Mouse (Mus musculus) embryonic facial prominence, embryonic 11.5 days (tissue): ENCODE data around the gene Rab13. TPM values are rescaled to one million over a fixed set of nuclear protein-coding genes. Genes with fewer than 3 reads are reported as not detected.
A peak's percentile ranks its signal among the peaks of the same experiment; 100 is the strongest.

ENCODE experiments used
- ATAC-seq: fragments of 200-750 bp; cut with Nextera tagmentation; replicated peaks from 2 replicates; pipeline ENCODE4 v1.8.0; 2017; ENCODE audit warnings: low read depth; ENCODE audit not compliant: insufficient number of reproducible peaks, low FRiP score, low TSS enrichment
- DNase-seq: peaks from one replicate; pipeline ENCODE4 v3.0.0-alpha.2; 2015; ENCODE audit warnings: low spot score
- H3K27ac ChIP-seq: fragments of 300-500 bp; sonication (generic); replicated peaks from 2 replicates; pipeline ENCODE4 v1.5.1; 2014; ENCODE audit warnings: mild to moderate bottlenecking, low read depth, low read length, control low read depth
- H3K27me3 ChIP-seq: fragments of 300-500 bp; sonication (generic); 2 replicates; pipeline ENCODE4 v1.6.1; 2014; ENCODE audit warnings: mild to moderate bottlenecking, low read length, moderate library complexity, mixed read lengths; ENCODE audit not compliant: control insufficient read depth, insufficient read depth
- H3K36me3 ChIP-seq: fragments of 300-500 bp; sonication (generic); replicated peaks from 2 replicates; pipeline ENCODE4 v1.6.1; 2014; ENCODE audit warnings: low read depth, mild to moderate bottlenecking, low read length, moderate library complexity, mixed read lengths; ENCODE audit not compliant: control insufficient read depth, insufficient read depth
- H3K4me1 ChIP-seq: fragments of 300-500 bp; sonication (generic); 2 replicates; pipeline ENCODE4 v1.6.1; 2014; ENCODE audit warnings: low read length, mixed read lengths; ENCODE audit not compliant: control insufficient read depth, insufficient read depth
- H3K4me2 ChIP-seq: fragments of 300-500 bp; sonication (generic); 2 replicates; pipeline ENCODE4 v1.6.1; 2014; ENCODE audit warnings: low read depth, mild to moderate bottlenecking, control low read depth, low read length, moderate library complexity
- H3K4me3 ChIP-seq: fragments of 300-500 bp; sonication (generic); 2 replicates; pipeline ENCODE4 v1.5.1; 2014; ENCODE audit warnings: low read depth, low read length, control low read depth
- H3K9ac ChIP-seq: fragments of 300-500 bp; sonication (generic); replicated peaks from 2 replicates; pipeline ENCODE4 v1.6.1; 2014; ENCODE audit warnings: mild to moderate bottlenecking, control low read depth, low read length
- H3K9me3 ChIP-seq: fragments of 300-500 bp; sonication (generic); replicated peaks from 2 replicates; pipeline ENCODE4 v1.6.1; 2016; ENCODE audit warnings: mild to moderate bottlenecking, low read length, inconsistent platforms, mixed read lengths; ENCODE audit not compliant: control insufficient read depth
- WGBS: fragments of 180-500 bp; shearing (Covaris S2); extraction: QIAGEN DNeasy Blood & Tissue Kit; methylation state at CpG from one replicate; pipeline ENCODE4 v1.1.7; 2014; 5-methylcytosine and 5-hydroxymethylcytosine counted together
- polyA plus RNA-seq: library from polyadenylated mRNA; unstranded; fragments of >200 nt; fragmentation: Nextera tagmentation; extraction: Ambion mirVana; gene quantifications from 2 replicates; pipeline ENCODE4 v1.2.1, GENCODE M21; 2014

Gene Rab13
- polyA plus RNA-seq, 1 experiment from 2014 or later, result 14.7 TPM

DNA sequence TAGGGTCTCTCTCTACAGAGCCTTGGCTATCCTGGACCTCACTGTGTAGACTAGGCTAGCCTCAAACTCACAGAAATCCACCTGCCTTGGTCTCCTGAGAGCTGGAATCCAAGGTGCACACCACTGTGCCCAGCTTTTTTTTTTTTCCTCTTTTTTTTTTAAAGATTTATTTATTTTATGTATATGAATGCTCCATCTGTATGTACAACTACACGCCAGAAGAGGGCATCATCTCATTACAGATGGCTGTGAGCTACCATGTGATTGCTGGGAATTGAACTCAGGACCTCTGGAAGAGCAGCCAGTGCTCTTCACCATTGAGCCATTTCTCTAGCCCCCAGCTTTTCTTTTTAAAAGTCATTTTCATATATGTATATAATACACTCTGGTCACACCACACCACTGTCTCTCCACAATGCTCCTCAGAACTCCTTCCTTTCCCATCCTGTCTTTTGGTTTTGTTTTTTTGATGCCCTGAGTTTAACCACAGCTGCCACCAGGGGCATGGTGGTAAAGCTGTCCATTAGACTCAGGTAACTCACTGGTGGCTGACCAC lies 2.4 kb downstream of the Rab13 start:
- ATAC-seq (no peak), DNase-seq (no peak)
- Histone ChIP-seq H3K4me3 (no peak overlapping the region), H3K4me2 (no peak overlapping the region), H3K27ac (no peak overlapping the region), H3K27me3 (no peaks in the 10 kb centered on the region), H3K9ac (no peak overlapping the region), H3K9me3 (no peaks in the 10 kb centered on the region), H3K36me3 (peaks cover 7% of the 10 kb centered on the region), H3K4me1 (no peaks in the 10 kb centered on the region)
- WGBS, result 32% methylated on average over 1 of the region's 1 CpGs

DNA sequence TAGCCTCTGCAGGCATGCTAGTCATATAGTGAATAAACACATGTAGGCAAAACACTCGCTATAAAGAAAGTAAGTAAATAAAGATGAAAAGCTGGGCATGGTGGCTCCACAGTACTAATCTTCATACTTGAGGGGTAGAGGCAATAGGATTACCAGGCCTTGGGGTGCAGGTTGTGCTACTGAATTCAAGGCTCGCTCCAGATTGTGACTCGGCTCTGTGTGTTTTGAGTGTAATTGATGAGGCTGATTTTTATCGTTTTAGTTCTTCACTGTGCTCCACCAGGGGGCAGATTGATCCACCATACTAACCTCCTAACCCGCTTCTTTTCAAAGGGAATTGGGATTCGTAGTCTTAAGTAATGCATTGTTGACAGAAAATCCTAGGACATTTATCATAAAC lies 6.6 kb downstream of the Rab13 start:
- peak overlapping the region; percentile 73 for H3K9ac ChIP-seq
- DNase-seq, result peak; percentile 79
- 18% methylated on average over 6 of the region's 6 CpGs for WGBS
- peak overlapping the region; percentile 53 for H3K4me3 ChIP-seq
- no peaks in the 10 kb centered on the region for H3K4me1 ChIP-seq
- H3K9me3 ChIP-seq, result no peaks in the 10 kb centered on the region
- ATAC-seq, result no peak
- H3K27ac ChIP-seq, result peak overlapping the region; percentile 70; the same call in 1 of the 2 replicates
- no peaks in the 10 kb centered on the region for H3K27me3 ChIP-seq
- H3K4me2 ChIP-seq, result peak overlapping the region; percentile 81
- H3K36me3 ChIP-seq, result no peaks in the 10 kb centered on the region; the same call in 1 of the 2 replicates

- DNase-seq, result peak; percentile 75
- H3K4me2 ChIP-seq, result peak overlapping the region; percentile 81
- ATAC-seq, result peak; percentile 68
- WGBS, result under 1% methylated on average over 19 of the region's 20 CpGs
- peak overlapping the region; percentile 53 for H3K4me3 ChIP-seq
- H3K27ac ChIP-seq, result peak overlapping the region; percentile 70; the same call in 1 of the 2 replicates
- peak overlapping the region; percentile 73 for H3K9ac ChIP-seq
- H3K27me3 ChIP-seq, result no peaks in the 10 kb centered on the region
- H3K36me3 ChIP-seq, result no peaks in the 10 kb centered on the region; the same call in 1 of the 2 replicates
- no peaks in the 10 kb centered on the region for H3K9me3 ChIP-seq
- H3K4me1 ChIP-seq, result no peaks in the 10 kb centered on the region
These were observed 7.0 kb downstream of the Rab13 start for GRCm38 (mm10) chr3:90220531-90220951.

DNA sequence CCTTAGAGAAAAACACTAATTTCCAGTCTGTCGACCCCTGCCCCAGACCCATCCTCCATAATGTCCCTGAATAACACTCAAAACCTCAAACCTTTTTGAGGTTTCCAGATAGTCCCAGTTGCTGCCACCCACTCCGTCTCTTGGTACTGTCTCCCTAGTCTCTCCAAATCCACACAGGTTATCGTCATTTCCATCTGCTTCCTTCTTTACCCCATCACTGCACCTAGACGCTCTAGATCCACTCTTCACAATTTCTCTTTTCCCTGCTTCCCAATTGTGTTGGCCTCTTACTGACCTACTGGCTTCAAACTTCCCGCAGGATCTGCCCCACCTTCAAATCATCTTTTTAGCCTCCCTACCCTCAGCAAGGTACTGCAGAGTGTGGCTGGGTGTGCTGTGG lies 7.6 kb downstream of the Rab13 start:
- Histone ChIP-seq H3K4me3 (peak overlapping the region; percentile 53), H3K9ac (peak overlapping the region; percentile 73), H3K27me3 (no peaks in the 10 kb centered on the region)

DNA sequence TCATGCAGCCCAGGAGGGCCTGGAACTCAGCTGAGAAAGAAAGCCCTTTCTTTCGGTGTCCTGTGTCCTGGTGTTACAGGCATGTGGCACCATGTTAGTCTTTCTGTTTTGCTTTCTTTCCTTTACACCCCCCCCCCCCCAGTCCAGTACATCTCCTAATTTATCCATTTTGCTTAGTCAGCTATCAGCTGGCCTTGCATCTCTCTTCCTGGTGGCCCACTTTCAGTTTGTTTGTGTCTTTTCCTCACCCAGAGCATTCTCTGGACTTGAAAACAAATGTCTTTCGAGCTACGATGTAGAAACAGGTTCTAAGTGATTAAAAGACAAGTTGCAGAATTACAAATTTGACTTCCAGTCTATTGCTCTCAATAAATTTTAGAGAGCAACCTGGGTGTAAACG lies 9.0 kb downstream of the Rab13 start:
- DNase-seq, result no peak
- H3K4me2 ChIP-seq, result no peak overlapping the region
- no peaks in the 10 kb centered on the region for H3K9me3 ChIP-seq
- H3K4me1 ChIP-seq, result no peaks in the 10 kb centered on the region
- H3K9ac ChIP-seq, result no peak overlapping the region
- H3K36me3 ChIP-seq, result no peaks in the 10 kb centered on the region; the same call in 1 of the 2 replicates
- no peaks in the 10 kb centered on the region for H3K27me3 ChIP-seq
- 91% methylated on average over 4 of the region's 4 CpGs for WGBS
- ATAC-seq, result no peak
- H3K27ac ChIP-seq, result no peak overlapping the region
- no peak overlapping the region for H3K4me3 ChIP-seq

More for the DNA sequence above, 7.6 kb downstream of the Rab13 start:
- WGBS, result 20% methylated on average over 5 of the region's 5 CpGs
- ATAC-seq, result no peak
- Histone ChIP-seq H3K4me2 (peak overlapping the region; percentile 81), H3K9me3 (no peaks in the 10 kb centered on the region), H3K27ac (no peak overlapping the region; the same call in 1 of the 2 replicates), H3K4me1 (no peaks in the 10 kb centered on the region), H3K36me3 (no peaks in the 10 kb centered on the region; the same call in 1 of the 2 replicates)
- no peak for DNase-seq

- Histone ChIP-seq H3K9ac (no peak overlapping the region), H3K36me3 (no peaks in the 10 kb centered on the region; the same call in 1 of the 2 replicates), H3K4me2 (no peak overlapping the region), H3K9me3 (no peaks in the 10 kb centered on the region), H3K27me3 (no peaks in the 10 kb centered on the region), H3K4me3 (no peak overlapping the region), H3K4me1 (no peaks in the 10 kb centered on the region), H3K27ac (no peak overlapping the region)
- ATAC-seq, result no peak
- 88% methylated on average over 3 of the region's 3 CpGs for WGBS
- no peak for DNase-seq
These were observed 9.4 kb downstream of the Rab13 start for GRCm38 (mm10) chr3:90222941-90223340.

GRCm38 (mm10) chr3:90224331-90224730 lies 10.8 kb downstream of the Rab13 start:
- no peaks in the 10 kb centered on the region for H3K9me3 ChIP-seq
- ATAC-seq, result no peak
- H3K4me1 ChIP-seq, result no peaks in the 10 kb centered on the region
- H3K9ac ChIP-seq, result no peak overlapping the region
- H3K4me2 ChIP-seq, result no peak overlapping the region
- no peak overlapping the region for H3K27ac ChIP-seq
- H3K36me3 ChIP-seq, result no peaks in the 10 kb centered on the region; the same call in 1 of the 2 replicates
- no peak overlapping the region for H3K4me3 ChIP-seq
- H3K27me3 ChIP-seq, result no peaks in the 10 kb centered on the region
- DNase-seq, result no peak
- WGBS, result 75% methylated on average over 10 of the region's 10 CpGs

GRCm38 (mm10) chr3:90231075-90231474 lies 17.6 kb downstream of the Rab13 start:
- Histone ChIP-seq H3K4me3 (peak overlapping the region; percentile 62), H3K4me1 (no peaks in the 10 kb centered on the region), H3K9ac (peak overlapping the region; percentile 66), H3K9me3 (no peaks in the 10 kb centered on the region), H3K27ac (no peak overlapping the region), H3K4me2 (peak overlapping the region; percentile 79), H3K27me3 (no peaks in the 10 kb centered on the region), H3K36me3 (no peaks in the 10 kb centered on the region)
- 16% methylated on average over 8 of the region's 8 CpGs for WGBS
- ATAC-seq (no peak; the same call in 1 of the 2 replicates), DNase-seq (no peak)
